Mouse (Mus musculus): ENCODE data around the gene Clstn2. TPM values are rescaled to one million over a fixed set of nuclear protein-coding genes. Genes with fewer than 3 reads are reported as not detected.

Clstn2 gene
- under 1 TPM; 0.51 to 0.90 (median 0.85) TPM for total RNA-seq (2022)

- DNase-seq (ENCODE audit: low spot score in 2 of 2): no peak
These were observed at the start of gene Clstn2 for GRCm38 (mm10) chr9:98032573-98033272. Clstn2 (minus strand) TSS chr9:98033181.

DNA sequence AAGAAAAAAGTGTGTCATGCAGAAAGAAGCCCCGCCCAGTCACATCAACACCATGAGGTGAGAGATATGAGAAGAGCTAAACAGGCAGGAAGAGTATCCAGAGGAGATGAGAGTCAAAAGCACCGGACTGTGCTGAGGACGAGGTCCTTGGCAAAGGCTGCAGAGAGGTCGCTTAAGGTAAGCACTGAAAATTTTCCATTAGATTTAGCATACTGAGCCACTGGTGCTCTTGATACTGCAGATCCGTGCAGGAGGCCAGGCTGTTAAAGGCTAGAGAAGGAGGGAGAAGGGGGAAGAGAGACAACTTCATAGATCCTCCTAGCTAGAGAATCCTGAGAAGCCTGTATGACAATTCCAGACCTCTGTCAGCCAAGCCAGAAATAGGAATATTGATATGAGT, 34.8 kb upstream of the Clstn2 start:
- no peak for DNase-seq (ENCODE audit: low spot score in 2 of 2)

DNA sequence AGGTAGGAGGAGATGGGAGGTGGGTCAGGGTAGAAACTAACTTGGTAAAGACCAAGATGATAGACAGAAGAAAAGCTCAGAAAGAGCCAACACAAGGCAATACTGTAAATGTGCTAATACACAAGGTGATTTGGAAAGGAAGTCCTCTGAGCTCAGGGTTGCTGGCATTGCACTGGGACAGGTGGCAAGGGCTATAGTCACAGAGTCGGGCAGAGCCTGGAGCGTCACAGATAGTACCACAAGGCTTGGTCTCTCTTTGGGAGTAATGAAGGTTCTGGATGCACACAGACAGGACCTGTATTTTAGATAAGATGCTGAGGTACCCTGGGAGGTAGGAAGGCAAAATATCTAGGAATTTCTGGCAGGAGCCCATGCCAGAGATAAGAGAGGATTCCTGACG, 28.7 kb upstream of the Clstn2 start:
- no peak for DNase-seq (ENCODE audit: low spot score in 2 of 2)

DNA sequence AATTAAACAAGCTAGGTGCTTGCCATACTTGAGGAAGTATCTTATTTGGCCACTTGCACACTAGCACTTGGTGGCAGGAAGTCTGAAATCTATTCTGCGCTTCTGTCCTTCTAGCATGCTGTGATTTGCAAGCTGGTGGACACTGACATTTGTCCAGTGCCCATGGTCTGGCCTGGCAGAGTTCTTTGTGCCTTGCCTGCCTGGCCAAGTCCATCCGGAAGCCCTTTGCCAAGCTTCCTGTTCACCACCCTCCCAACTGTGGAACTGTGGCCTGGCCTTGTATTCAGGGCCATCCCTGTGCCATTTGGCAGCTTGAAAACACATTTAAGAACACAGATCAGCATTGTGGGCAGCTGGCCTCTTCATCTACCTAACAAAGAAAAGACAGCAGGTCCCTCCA, 24.3 kb upstream of the Clstn2 start:
- no peak for DNase-seq (ENCODE audit: low spot score in 2 of 2)

DNA sequence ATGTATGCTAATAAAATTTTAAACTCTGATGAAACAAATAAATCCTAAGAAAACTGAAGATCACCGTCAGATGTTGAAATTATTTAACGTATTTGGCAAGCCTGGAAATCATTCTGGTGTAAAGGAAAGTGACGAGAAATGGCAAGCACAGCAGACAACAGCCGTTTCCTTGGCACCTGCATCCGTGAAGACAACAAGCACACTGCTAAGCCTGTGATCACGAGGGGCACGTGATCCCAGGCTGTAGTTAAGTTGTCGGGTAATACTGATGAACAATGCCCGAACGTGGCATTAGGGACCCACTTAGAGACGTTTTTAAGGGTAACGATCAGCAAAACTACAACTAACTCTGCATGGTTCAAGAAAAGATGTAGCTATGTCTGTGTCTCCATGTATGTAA, 18.4 kb upstream of the Clstn2 start:
- no peak for DNase-seq (ENCODE audit: low spot score in 2 of 2)

DNA sequence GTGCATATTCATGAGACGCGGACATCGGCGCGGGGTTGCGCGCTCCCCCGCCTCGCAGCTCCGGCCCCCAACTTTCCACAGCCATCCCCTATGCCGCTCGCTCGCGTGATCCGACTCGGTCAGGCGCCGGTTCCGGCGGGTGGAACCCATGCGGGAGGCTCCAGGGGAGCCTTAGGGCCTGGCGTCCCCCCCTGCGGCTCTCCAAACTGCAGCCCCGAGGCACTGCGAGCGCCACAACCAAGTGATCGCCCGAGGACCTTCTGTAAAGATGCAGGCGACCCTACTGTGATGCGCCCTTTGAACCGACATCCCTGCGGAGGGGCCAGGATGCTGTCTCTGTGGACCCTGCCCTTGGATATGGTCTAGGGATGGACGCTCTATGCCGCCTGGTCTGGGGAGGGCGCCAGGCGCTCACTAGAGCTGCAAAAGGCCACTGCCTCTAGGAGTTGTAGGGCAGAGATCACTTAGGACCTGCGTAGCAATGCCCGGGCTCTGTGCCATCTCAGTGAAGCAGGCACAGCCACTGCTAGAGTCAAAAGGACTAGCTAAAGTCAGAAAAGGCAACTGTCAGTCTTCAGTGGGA, 383 bp upstream of the Clstn2 start:
- DNase-seq (ENCODE audit: low spot score in 2 of 2): no peak

DNA sequence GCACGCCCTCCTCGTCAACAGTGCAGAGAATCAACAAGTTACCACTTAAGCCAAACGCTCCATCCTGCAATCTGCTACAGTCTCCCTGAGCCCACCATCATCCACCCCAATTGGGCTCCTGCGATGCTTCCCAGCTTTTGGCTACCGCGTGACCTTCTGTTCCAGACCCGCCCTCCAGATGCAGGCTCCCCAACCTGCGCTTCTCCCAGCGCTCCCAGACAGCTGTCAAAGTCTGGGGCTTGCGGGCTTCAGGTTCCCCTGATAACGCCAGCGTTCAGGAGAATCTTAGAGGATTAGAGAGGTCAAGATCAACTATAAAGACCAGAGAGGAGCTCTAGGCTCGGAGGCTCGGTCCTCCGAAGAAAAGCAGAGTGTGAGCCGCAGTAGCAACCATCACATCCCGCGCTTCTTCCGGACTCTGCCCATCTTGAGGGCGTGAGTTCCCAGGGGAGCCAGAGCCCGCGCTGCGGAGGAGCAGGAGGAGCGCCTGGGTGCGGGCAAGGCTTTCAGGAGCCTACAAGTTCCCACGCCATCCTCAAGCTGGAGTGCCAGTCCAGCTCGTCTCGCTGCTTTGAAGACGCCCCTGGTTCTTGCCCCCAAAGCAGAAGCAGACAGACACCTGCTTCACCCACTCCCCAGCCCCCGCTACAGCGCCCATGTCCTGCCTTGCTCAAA, 946 bp downstream of the Clstn2 start:
- DNase-seq (ENCODE audit: low spot score in 2 of 2): no peak

GRCm38 (mm10) chr9:98030715-98031114, 2.3 kb downstream of the Clstn2 start:
- DNase-seq (ENCODE audit: low spot score in 2 of 2): no peak

GRCm38 (mm10) chr9:98025548-98025947, 7.4 kb downstream of the Clstn2 start:
- no peak for DNase-seq (ENCODE audit: low spot score in 2 of 2)

DNA sequence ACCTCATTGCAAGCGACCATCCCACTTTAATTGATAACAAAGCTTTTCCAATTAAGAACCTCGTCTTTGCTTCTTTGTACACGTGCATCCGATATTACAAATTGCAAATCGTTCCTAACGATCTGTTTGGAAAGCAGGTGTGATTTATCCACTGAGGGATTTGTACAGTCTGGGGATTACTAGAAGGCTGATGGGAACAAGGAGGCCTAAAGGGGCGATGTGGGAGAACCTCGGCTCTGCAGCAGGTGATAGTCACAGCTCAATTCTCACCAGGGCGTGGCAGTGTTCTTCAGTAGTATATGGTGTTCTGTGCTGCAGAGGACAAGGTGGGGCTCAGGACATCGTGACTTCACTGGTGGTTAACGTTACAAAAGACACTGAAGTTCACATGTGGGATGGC, 9.9 kb downstream of the Clstn2 start:
- DNase-seq (ENCODE audit: low spot score in 2 of 2): no peak

DNA sequence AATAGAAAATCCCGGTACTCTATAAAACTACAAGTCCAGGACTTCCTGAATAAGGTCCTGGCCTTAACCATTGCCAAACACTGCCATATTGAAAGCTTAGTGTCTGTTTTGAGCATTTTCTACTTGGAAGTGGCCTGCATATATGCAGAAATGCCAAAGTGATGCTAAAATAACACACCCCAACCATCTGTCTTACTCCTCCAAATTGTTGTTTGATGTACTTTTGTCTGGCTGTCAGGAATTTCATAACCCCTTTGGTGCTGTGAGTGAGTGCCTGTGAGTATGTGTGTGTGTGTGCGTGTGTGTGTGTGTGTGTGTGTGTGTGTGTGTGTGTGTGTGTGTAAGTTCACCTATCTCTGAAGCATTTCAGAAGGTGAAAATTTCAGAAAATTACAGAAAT, 13.1 kb downstream of the Clstn2 start:
- DNase-seq (ENCODE audit: low spot score in 2 of 2): no peak

DNA sequence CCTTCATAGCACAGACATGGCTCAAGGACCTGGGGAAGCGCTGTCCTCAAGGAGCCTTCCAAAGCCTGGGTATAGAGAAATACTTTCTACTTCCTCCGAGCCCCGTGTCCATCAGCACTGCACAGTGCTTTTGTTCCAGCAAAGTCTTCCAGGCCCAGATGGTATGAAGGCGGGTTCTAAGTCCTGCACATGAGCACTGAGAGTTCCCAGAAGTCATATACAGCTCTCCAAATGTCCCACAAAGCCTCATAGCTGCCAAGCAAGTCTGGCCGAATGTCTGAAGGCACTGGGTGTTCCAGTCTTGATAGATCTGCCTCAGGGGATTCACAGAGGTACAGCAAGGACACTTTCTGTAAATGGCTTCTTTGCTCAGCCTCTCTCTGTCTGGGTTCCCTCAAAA, 14.3 kb downstream of the Clstn2 start:
- DNase-seq (ENCODE audit: low spot score in 2 of 2): no peak

- DNase-seq (ENCODE audit: low spot score in 2 of 2): no peak
These were observed 16.4 kb downstream of the Clstn2 start for GRCm38 (mm10) chr9:98016576-98016975.

- no peak for DNase-seq (ENCODE audit: low spot score in 2 of 2)
These were observed 36.6 kb downstream of the Clstn2 start for GRCm38 (mm10) chr9:97996349-97996748.

DNA sequence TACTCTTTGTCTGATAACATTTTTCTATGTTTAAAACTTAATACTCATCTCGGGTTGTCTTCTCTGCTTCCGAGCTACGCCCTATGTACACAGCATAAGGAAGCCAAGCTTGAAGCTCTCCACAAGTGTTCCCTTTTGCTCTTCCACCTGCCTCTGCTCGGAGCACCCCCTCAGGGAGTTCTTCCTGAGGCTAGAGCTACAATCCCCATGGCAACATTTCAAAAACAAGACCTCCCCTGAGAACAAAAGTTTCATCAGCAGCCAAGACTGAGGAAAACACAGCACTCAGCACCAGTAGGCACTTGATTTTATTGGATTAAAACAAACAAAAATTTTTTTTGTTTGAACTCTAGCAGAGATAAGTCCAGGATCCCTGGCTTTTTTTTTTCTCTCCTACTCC, 37.3 kb downstream of the Clstn2 start:
- no peak for DNase-seq (ENCODE audit: low spot score in 2 of 2)

- DNase-seq (ENCODE audit: low spot score in 2 of 2): no peak
These were observed 40.9 kb downstream of the Clstn2 start for GRCm38 (mm10) chr9:97992131-97992530.

- DNase-seq (ENCODE audit: low spot score in 2 of 2): no peak
These were observed 55.6 kb downstream of the Clstn2 start for GRCm38 (mm10) chr9:97977339-97977738.

GRCm38 (mm10) chr9:97974801-97975347, 58.1 kb downstream of the Clstn2 start:
- no peak for DNase-seq (ENCODE audit: low spot score in 2 of 2)

DNA sequence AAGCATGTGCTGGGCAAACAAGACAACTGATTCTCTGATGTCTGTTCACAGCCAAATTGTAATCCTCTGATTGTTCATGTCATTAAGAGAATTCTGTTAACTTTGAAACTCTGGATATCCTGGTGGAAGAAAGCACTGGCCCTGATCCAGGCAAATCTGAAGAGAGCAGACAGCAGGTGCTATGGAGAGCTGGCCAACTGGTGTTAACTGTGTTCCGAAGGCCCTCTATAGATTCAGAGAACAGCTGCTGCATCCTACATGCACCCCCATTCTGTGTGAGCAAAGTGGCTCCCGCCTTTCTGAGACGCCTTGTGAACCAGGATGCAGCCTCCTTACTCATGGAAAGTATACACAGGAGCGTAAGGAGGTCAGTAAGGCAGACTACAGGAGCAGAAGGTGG, 66.3 kb downstream of the Clstn2 start:
- DNase-seq (ENCODE audit: low spot score in 2 of 2): no peak

- DNase-seq (ENCODE audit: low spot score in 2 of 2): no peak
These were observed 75.5 kb downstream of the Clstn2 start for GRCm38 (mm10) chr9:97957508-97957907.

DNA sequence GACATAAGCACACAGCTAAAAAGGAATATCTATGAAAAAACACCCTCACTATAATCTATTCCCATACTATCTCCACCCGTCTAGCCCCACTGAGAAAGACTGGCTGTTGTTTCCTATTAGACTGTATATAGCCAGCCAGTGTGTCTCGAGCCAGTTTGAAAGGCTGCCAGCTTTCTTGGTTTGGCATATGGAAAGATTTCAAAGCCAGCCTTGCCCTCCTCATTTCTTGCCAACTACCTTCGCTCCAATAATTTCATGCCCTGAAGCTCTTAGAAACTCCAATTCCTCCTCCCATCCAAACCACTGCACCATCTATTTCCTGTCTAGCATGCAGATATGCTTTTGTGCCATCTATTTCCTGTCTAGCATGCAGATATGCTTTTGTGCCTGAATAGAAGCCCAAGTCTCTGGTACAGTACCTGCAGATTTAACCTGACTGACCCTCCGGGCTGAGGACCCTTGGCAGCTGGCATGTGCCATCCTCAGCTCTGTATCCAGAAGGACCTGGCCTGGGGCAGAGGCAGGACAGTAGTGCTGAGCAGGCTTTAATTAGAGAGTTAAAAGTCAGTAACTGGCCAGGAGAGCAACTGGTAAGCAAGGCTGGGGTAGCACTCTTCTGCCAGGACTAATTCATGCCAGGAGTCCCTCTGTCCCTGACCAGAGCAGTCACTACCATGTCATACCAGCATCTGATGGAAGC, 76.4 kb downstream of the Clstn2 start:
- no peak for DNase-seq (ENCODE audit: low spot score in 2 of 2)
